Mouse (Mus musculus) c-Kit-positive CD71-negative TER-119-negative erythroid progenitor cells, embryonic 14.5 days (primary cell): ENCODE data around the gene Itgb6.

ENCODE experiments used
- DNase-seq: peaks from one replicate; pipeline ENCODE4 v3.0.0-alpha.2; 2013; ENCODE audit warnings: low read depth

The Itgb6 gene

GRCm38 (mm10) chr2:60722514-60722913, at the start of gene Itgb6:
Itgb6 (minus strand) TSS chr2:60722643.
- DNase-seq = no peak

GRCm38 (mm10) chr2:60766420-60766819, 44.0 kb upstream of the Itgb6 start:
- DNase-seq = no peak

- no peak for DNase-seq
Observed at GRCm38 (mm10) chr2:60756218-60756617, 33.8 kb upstream of the Itgb6 start.

- DNase-seq = no peak
Observed at GRCm38 (mm10) chr2:60755101-60755500, 32.7 kb upstream of the Itgb6 start.

- DNase-seq = no peak
Observed at GRCm38 (mm10) chr2:60751274-60751673, 28.8 kb upstream of the Itgb6 start.

- DNase-seq = no peak
Observed at GRCm38 (mm10) chr2:60750591-60750990, 28.1 kb upstream of the Itgb6 start.

- DNase-seq = no peak
Observed at GRCm38 (mm10) chr2:60748585-60748984, 26.1 kb upstream of the Itgb6 start.

GRCm38 (mm10) chr2:60747590-60747989, 25.1 kb upstream of the Itgb6 start:
- no peak for DNase-seq

GRCm38 (mm10) chr2:60744674-60745073, 22.2 kb upstream of the Itgb6 start:
- no peak for DNase-seq

GRCm38 (mm10) chr2:60739389-60740137, 17.1 kb upstream of the Itgb6 start:
- peak; percentile 10 for DNase-seq

GRCm38 (mm10) chr2:60730929-60731328, 8.5 kb upstream of the Itgb6 start:
- no peak for DNase-seq

- DNase-seq = no peak
Observed at GRCm38 (mm10) chr2:60730024-60730423, 7.6 kb upstream of the Itgb6 start.

- DNase-seq = no peak
Observed at GRCm38 (mm10) chr2:60728902-60729585, 6.6 kb upstream of the Itgb6 start.

- DNase-seq = no peak
Observed at GRCm38 (mm10) chr2:60724660-60725059, 2.2 kb upstream of the Itgb6 start.

- DNase-seq = no peak
Observed at GRCm38 (mm10) chr2:60722967-60723366, 524 bp upstream of the Itgb6 start.

- DNase-seq = no peak
Observed at GRCm38 (mm10) chr2:60720906-60721305, 1.5 kb downstream of the Itgb6 start.

GRCm38 (mm10) chr2:60720205-60720604, 2.2 kb downstream of the Itgb6 start:
- no peak for DNase-seq

- DNase-seq = no peak
Observed at GRCm38 (mm10) chr2:60717348-60717747, 5.1 kb downstream of the Itgb6 start.

GRCm38 (mm10) chr2:60716549-60716948, 5.9 kb downstream of the Itgb6 start:
- DNase-seq = no peak

GRCm38 (mm10) chr2:60715771-60716170, 6.7 kb downstream of the Itgb6 start:
- no peak for DNase-seq

- no peak for DNase-seq
Observed at GRCm38 (mm10) chr2:60714971-60715502, 7.4 kb downstream of the Itgb6 start.

GRCm38 (mm10) chr2:60714475-60714874, 8.0 kb downstream of the Itgb6 start:
- peak; percentile 8 for DNase-seq

GRCm38 (mm10) chr2:60713857-60714256, 8.6 kb downstream of the Itgb6 start:
- no peak for DNase-seq
